Mouse (Mus musculus) mature B cell (primary cell): ENCODE data around the gene Snx9.

Experiments used
- in situ Hi-C: fragments of 300-500 bp; cut with MboI; formaldehyde crosslinking; loops from 2 replicates; pipeline ENCODE4 v1.14.3; 2019

The Snx9 gene

DNA sequence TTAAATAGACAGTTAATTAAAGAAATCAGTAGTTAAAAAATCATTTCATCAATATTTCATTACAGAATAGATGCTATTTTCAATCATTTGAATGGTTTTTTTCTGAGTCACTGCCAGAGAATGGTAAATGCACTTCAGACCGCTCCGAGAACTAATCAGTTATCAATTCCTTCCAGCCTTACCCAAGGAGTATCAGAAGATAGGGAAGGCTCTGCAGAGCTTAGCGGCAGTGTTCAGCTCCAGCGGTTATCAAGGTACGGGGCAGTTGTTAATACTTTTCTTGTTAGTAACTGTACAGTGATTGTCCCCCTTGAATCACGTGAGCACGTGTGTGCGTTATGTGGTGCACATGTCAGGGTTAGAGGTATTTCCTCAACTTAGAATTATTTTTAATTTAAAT is 80.8 kb downstream of the Snx9 start:
- in situ Hi-C loops: no loop called here

DNA sequence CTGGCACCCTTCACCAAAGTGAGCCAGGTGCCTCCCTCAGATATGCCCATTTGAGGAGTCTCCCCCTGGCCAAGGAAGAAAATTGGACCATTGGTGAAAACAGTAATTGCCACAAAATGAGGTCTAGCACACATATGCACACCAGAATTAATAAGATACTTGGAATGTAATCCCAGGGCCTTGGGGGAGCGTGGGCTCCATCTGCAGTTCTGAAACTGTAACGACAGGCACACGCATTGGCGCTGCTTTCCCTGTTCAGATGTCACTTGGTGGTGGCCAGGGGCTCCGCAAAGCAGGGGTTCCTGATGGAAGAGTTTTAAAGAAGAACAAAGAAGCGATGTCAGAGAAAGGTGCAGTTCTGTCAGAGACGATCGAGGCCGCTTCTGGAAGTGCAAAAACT is 82.2 kb downstream of the Snx9 start:
- in situ Hi-C loops: no loop called here

DNA sequence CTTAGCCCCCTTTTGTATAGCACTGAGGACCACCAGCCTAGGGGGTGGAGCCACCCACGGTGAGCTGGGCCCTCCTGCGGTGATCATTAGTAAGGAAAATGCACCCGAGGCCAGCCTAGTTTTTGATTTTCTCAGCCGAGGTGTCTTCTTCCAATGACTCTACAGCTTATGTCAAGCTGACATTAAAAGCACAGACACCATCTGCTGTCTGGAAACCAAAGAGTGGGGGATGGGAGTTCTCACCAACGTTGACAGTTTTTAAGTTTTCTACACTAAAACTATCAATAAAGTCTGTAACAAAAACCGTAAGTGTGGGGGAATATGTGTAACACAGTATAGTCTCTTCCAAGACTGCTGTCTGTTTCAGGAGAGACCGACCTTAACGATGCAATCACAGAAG is 83.1 kb downstream of the Snx9 start:
- in situ Hi-C loops: no loop called here

DNA sequence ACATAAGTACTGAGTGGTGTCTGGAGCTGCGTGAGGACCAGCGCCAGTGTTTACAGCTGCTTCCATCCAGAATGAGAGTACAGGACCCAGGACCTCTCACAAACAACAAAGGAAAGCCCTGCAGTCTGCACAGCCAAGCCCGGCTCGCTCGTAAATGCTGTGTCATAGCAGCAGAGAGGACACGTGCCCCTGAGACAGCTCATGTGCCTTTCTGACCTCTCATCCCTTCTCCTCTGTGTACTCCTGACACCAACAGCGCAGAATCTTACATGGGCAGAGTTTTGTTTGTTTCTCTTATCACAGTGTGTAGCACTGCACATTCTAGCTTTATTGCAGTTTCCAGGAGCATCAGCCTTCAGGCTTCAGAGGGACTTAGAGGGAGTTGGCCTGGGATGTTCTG is 85.6 kb downstream of the Snx9 start:
- in situ Hi-C loops: no loop called here

DNA sequence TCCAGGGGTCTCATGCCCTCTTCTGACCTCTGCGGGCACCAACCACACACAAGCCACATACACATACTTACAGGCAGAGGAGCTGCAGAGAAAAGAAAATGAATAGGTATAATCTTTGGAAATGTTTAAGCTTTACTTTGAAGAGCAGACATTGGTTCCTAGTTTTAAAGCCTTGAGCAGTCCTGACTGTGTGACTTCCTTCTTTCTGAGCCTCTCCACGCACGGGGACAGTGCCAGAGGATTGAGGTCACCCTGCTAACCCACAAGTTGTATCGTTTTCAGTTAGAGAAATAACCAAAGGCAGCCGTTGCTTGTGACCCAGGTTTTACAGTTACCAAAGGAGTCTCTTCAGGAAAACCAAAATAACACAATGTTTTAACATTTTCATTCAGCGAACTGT is 87.9 kb downstream of the Snx9 start:
- in situ Hi-C loops: no loop called here

DNA sequence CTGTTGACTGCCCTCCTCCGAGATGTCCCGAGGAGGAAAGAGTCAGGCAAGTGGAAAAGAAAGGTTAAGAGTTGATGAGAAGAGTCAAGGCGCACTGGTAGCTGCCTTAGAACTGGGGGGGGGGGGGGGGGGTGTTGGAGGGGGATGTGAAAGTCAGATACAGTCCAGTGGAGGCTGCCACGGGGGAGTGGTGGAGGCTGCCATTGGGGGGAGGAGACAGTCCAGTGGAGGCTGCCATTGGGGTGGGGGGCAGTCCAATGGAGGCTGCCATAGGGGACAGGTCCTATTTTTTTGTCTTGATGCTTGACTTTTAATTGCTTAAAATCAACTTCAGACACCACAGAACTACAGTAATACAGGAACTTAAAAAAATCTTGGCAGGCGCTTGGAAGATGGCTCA is 91.0 kb downstream of the Snx9 start:
- in situ Hi-C loops: no loop called here

DNA sequence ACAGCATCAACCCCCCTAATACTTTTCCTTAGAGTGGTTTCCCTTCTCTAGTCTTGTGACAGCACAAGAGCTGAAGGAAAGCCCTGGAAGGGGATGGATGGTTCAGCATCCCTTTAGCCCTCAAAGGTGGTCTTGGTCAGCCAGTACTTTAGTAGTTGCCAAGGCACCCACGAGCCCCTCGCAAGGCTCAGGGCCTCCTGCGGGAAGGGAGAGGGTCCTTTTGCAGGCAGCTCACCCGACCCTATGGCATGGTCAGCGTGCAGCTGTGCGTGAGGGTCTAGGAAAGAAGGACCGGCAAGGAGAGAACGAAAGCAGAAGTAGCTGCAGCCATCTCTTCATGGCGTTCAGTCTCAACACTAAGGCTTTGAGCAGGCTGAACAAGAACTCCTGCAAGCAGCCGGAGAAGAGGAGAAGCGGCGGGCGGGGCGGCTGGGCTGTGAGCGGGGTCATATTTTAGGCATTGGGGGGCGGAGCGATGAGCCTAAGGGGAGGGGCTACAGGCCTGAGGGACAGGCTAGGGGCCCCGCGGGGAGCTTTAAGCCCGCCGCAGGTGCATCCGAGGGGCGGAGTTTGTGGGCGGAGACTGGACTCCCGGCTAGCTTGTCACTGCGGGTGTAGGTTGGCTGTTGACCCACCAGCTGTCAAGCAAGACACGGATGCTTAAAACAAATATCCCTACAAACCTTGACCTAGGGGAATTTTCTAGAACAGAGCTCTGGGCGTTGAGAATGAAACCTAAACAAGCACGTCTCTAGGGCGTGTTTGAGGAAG is 93.6 kb downstream of the Snx9 start:
- in situ Hi-C loops: no loop called here

DNA sequence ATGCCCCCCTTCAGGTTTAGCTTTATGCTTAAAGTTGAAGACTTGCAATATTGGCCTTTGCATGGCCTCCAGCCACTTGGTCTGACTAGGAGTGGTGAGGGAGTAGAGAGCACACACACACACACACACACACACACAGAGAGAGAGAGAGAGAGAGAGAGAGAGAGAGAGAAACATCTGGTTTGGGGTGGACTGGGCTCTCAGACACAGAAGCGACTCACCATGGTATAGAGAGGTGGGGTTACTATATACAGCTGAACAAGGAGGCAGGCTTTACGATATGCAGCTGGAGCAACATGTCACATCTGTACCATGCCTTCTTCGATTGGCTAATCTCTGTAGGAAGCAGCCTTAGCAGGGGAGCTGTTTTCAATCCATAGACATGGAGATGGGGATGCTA is 94.6 kb downstream of the Snx9 start:
- in situ Hi-C loops: no loop called here

DNA sequence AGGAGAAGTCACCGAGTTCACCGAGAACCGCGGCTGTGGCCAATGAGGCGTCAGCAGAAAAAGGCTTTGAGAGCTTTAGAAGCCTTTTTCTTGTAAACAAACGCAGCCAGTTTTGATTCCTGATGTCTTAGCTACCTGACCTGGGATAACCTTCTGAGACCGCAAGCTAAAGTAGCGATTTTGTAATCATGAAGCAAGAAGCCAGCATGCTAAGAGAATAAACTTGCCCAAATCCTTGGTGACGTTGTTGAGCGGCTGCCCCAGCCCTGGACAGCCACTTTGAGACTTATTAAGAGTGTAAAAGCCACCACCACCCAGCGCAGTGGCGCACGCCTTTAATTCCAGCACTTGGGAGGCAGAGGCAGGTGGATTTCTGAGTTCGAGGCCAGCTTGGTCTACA is 95.1 kb downstream of the Snx9 start:
- in situ Hi-C loops: no loop called here

DNA sequence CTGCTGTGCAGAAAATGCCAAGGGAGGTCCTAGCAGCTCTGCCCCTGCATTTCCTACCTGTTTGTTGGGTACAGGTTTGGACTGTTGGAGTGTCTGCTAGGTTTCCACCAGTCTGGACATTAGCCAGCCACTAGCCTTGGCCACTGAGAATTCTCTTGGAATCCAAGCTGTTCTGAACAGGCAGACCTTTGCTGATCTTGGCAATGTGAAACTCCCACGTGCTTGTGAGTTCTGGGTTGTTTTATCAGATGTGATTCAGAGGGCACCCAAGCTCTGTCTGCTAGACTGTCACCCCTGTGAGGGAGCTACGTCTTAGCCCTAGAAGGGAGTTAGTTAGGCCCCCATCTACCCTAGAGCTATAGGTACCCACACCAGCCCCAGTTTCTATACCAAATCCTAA is 96.3 kb downstream of the Snx9 start:
- in situ Hi-C loops: no loop called here

DNA sequence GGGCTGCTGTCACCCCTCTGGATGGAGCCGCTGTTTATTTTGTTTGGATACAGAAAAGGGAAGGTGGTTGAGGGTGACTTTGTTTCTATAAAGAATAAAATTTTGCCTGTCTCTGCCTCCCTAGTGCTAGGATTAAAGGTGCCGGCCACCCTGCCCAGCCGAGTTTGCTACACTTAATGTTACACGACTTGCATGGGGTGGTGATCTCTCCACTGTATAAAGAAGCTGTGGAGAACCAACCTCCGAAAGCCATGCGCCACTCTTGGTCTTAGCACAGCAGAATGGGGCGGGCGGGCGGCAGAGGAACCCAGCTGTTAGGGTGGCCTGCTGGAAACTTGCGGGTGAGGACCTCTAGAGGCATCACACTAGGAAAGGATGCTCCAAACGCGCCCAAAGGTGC is 98.7 kb downstream of the Snx9 start:
- in situ Hi-C loops: no loop called here

DNA sequence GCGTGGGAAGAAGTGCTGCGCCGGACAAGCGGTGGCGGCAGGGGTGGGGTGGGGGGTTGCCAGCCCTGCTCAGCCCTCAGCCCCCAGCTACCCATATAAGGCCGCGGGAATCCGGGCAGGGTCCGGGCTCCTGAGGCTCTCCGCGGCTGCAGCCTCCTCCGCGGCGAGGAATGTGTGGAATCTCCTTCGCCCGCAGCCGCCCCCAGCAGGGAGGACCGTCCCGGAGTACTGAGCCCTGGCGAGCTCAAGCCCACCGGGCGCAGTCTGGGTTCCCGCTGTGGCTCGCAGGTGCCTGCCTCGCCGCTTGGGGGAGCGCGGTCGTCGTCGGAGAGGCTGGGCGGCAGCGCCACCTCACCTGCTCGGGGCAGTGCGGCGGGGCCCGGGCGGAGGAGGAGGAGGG is 99.7 kb downstream of the Snx9 start:
- in situ Hi-C loops: no loop called here

DNA sequence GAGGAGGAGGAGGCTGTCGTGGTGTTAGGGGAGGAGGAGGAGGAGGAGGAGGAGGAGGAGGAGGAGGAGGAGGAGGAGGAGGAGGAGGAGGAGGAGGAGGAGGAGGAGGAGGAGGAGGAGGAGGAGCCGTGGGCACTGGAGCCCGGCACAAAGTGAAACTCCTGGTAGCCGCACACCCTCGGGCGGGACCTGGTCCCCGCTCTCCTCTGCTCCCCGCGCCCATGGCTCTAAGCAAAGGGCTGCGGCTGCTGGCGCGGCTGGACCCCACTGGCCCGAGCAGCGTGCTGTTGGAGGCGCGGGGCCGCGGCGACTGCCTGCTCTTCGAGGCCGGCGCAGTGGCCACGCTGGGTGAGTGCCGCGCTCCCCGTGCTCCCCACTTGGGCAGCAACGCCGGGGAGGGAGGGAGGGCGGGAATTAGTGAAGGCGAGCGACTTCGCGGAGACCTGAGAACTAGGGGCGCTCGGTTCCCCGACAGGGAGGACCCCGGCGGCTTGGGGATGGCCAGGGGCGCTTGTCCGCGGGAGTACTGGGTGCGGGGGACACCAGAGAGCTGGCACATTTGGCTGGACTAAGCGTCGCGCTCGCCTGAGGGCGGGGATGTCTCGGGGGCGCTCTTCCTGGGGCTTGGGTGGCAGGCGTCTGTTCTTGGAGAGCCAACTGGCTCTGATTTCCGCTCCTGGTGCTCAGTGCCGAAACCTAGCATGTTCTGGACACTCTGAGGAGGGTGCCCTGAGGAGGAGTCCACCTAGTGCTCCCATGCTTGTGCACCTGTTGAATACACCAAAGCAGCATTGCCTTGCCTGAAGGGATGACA is 100.3 kb downstream of the Snx9 start, which contains the start of gene Synj2:
Synj2 (plus strand) TSS at position 51 of the 814 bp plus-strand sequence.
- in situ Hi-C loops: no loop called here

DNA sequence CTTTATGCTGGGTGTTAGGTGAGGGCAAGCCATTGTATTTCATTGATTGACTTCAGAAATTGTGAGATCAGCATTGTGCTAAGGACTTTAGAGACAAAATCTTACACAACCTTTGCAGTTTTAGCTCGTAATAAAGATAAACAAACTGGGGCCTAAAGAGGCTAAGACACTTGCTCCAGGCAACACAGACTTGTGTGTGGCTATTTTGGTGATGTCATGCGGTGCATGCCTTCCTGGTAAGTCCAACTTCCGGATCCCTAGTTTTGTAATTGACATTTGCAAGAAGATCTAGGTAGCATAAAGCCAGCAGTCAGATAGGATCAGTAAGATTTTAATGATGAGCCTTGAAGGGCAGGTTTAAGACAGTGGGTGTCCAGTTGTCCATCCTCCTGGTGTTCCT is 101.0 kb downstream of the Snx9 start:
- in situ Hi-C loops: no loop called here

DNA sequence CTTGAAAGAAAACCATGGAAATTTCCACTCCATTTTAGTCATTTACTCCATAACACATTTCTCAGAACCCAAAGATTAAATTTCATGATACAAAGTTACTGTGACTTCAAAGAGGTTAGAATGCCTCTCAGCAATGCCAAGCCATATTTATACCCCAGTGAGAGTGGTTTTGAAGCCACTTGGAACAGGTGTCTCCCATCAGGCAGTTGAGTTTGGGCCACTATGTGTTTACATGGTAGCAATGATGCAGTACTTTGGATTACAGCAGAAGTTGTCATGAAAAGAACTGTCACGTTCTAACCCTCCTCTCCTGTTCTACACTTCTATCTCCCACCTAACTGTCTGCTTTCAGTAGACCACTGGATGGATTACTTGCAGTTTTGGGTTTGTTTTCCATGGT is 101.9 kb downstream of the Snx9 start:
- in situ Hi-C loops: no loop called here

DNA sequence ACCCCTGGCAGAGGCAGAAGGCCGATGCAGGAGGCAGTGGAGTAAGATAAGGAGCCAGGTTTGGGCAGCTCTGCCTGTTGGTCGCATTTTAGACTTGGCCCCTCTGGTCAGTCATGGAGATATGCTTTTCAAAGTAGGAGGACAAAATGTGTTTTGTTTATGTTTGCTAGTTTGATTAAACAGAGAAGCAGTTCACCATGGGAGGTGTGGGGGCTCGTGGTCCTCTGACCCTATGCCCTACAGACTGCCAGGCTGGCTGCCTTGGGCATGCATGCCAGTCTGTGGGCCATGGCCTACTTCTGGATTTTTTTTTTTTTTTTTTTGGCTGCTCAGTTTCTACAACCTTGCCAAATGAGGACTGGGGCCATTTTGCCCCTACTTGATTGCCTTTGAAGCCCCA is 105.9 kb downstream of the Snx9 start:
- in situ Hi-C loops: no loop called here

DNA sequence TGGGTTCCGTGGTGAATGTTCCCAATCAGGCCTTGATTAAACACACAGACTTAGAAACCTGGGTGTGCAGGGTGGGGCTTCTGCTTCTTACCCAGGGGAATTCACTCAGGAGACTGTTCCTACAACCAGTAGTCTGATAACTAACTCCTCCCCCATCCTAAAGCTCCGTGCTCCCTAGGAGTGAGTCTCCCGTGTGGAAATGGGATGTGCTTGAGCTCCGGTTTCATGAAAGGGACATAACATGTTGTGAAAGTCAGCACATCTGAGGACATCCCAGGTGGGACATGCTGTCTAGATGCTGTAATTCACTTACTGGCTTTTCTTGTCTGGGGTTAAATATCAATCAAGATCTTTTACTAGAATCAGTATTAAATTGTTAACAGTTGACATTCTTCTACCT is 111.3 kb downstream of the Snx9 start:
- in situ Hi-C loops: no loop called here

DNA sequence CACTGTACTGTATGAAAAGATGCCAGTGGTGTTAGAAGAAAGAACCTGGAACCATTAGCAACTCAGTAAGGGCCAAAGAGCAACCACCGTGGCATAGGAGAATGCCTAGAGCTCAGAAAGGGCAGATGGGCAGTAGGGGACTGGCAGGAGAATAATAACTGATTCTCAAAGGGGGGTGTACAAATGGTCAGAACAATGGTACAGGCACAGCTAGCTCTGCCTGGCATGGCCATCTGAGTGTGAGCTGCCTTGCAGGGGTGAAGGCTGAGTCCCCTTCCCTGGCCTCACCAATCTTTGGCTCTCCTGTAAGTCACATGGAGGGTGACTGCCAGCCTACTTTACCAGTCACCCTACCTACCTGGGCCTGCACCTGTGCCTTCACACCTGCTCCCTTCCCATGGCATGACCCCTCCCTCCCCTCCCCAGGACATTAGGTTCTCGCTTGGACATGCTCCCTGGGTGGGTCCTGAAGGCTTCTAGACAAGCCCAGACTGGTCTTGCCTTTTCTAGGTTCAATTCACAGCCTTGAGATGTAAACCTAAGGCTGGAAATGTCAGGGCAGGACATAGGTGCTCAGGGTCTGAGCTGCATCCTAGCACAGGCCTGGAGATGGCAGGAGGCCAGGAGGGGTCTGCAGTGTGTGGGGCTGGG is 115.3 kb downstream of the Snx9 start:
- in situ Hi-C loops: no loop called here

DNA sequence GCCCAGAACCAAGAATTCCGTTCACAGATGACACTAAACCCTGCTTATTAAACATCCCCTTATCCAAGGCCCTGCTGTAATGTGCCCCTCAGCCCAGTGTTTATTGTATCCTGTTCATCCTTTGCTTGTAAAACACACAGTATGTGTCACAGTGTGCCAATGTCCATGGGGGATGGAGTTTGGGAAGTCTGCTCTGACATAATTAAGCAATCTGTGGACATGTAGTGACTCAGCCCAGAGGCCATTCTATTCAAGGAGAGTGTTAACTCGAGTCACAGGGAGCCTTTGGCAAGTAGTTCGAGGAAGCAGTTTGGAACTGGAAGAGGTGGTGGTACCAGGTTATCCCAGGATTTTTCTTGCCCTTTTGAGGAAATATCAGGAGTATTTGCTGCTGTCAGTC is 116.0 kb downstream of the Snx9 start:
- in situ Hi-C loops: no loop called here

DNA sequence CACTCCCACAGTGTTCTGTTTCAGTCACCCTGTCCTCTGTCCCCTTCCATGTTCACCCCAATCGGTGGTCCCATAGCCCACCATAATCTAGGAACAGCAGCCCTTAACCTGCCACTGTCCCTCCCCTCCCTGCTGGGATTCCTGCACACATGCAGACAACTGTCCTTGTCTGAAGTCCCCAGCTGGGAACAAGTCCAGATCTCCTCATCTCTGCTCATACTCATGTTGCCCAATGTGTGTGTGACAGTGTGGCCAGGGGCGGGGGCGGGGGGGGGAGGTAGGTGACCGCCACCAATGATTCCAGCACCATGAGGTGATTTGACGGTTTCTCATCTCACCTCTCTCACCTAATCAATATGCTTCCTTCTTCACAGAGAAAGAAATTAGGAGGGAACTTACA is 117.1 kb downstream of the Snx9 start:
- in situ Hi-C loops: no loop called here

DNA sequence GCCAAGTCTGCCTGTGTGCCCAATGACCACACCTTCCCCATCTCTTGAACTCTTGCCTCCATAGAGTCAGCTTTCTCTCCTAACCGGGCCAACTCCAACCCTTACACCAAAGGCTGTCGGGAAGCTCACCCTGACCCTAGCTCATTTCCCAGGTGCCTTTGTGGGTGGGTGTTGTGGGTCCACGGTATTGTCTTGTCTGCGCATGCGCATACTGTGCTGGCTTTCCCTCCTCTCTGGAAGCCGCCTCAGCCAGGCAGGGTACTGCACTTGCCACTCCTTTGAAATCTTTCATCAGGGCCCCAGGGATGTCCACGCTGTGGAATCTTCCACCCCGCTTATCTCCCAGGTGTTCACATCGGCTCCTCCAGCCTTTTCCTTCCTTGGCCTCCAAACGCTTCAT is 117.5 kb downstream of the Snx9 start:
- in situ Hi-C loops: no loop called here

DNA sequence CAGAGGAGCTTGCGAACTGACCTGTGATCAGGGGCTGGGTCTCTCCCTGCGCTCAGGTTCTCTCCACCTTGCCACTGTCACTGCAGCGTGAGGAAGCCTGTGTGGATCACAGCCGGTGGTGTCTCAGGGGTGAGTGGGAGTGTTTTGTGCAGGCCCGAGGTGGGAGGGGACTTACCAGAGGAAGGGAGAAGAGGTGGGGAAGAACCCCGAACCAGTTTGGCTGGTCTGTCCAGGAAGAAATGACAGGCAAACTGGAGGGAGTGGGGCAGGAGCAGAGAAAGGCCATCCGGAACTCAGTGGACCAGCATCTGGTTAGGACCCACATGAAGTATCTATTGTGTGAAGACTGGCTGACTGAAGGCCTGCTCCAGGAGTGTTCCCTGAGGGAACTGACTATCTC is 118.0 kb downstream of the Snx9 start:
- in situ Hi-C loops: no loop called here

DNA sequence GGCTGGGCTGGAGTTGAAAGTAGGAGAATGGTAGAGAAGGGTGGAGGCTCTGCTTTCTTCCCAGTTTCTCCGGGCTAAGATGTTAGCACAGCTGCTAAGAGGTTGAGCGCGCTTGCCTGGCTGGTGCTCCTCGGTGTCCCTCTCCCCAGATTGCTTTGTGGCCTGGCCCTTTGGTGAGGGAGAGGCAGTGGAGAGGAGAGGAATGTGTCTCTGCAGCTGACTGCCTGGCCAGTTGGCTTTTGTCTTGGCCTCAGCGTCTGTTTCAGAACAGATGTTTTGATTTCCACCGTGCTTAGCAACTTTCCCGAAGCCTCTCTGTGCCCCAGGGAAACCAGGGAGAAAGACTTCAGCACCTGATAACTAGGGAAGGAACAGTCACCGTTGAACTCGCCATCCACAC is 118.7 kb downstream of the Snx9 start:
- in situ Hi-C loops: no loop called here
